Mouse (Mus musculus) lung, adult 2 months (tissue): Measurements from ENCODE around the gene Sdr42e1.

Experiments used
- CTCF ChIP-seq: fragments of 200-500 bp; IDR thresholded peaks from 2 replicates; pipeline ENCODE4 v1.5.1; 2011; ENCODE audit warnings: mild to moderate bottlenecking, low read length, control low read depth; ENCODE audit not compliant: insufficient read depth
- POLR2A ChIP-seq: fragments of 200-500 bp; IDR thresholded peaks from 2 replicates; pipeline ENCODE4 v1.6.1; 2011; ENCODE audit warnings: low read depth, mild to moderate bottlenecking, control low read depth, low read length, borderline replicate concordance; ENCODE audit errors: extremely low read depth

GRCm38 (mm10) chr8:117702701-117703100, 29.2 kb upstream of the Sdr42e1 start:
- TF ChIP-seq CTCF (no peak), POLR2A (no peak)
